Mouse (Mus musculus) activated CD4-positive, CD25-positive, alpha-beta regulatory T cell, adult 9 weeks (primary cell): ENCODE measurements around the gene Yipf2. TPM values are rescaled to one million over a fixed set of nuclear protein-coding genes. Genes with fewer than 3 reads are reported as not detected.

ENCODE experiments used
- polyA plus RNA-seq: library from polyadenylated mRNA; unstranded; fragments of 100-300 nt; shearing (Covaris generic); gene quantifications from one replicate; pipeline ENCODE4 v1.2.1, GENCODE M21; 2017

Yipf2 gene
- polyA plus RNA-seq, result 28.7 TPM

GRCm38 (mm10) chr9:21592703-21593121 is at the start of gene Yipf2, which contains the start of gene Timm29:
TSS of gene Yipf2 (minus strand) at chr9:21592828.
TSS of gene Timm29 (plus strand) at chr9:21592722.

GRCm38 (mm10) chr9:21615617-21616231 is 23.1 kb upstream of the Yipf2 start, which contains the start of gene Smarca4:
TSS of gene Smarca4 (plus strand) at chr9:21616169.

GRCm38 (mm10) chr9:21546789-21547074 is 45.9 kb downstream of the Yipf2 start, which contains the start of gene Carm1:
TSS of gene Carm1 (plus strand) at chr9:21546894.

Other genes starting within 250 kb of the Yipf2 start
- 69.7 TPM for gene Ilf3, start 225.0 kb downstream of the Yipf2 start, polyA plus RNA-seq
- gene Qtrt1, start 181.0 kb downstream of the Yipf2 start, polyA plus RNA-seq, result 35.2 TPM
- gene Dnm2, start 167.9 kb downstream of the Yipf2 start, polyA plus RNA-seq, result 264 TPM
- 6.4 TPM for gene Tmed1, start 82.6 kb downstream of the Yipf2 start, polyA plus RNA-seq
- 32.2 TPM for gene AB124611, start 66.7 kb downstream of the Yipf2 start, polyA plus RNA-seq
- gene Carm1, start 45.9 kb downstream of the Yipf2 start, polyA plus RNA-seq, result 7.6 TPM
- 1.9 TPM for gene Timm29, start 106 bp downstream of the Yipf2 start, polyA plus RNA-seq
- gene Smarca4, start 23.3 kb upstream of the Yipf2 start, polyA plus RNA-seq, result 64.6 TPM
- 37.3 TPM for gene Ldlr, start 130.7 kb upstream of the Yipf2 start, polyA plus RNA-seq
- 11.6 TPM for gene Spc24, start 167.5 kb upstream of the Yipf2 start, polyA plus RNA-seq
- not detected for gene Kank2, start 205.9 kb upstream of the Yipf2 start, polyA plus RNA-seq
- not detected for gene Angptl8, start 242.7 kb upstream of the Yipf2 start, polyA plus RNA-seq